Mouse (Mus musculus) megakaryocyte, adult 5-6 weeks (primary cell): ENCODE measurements around the gene Ypel5. TPM values are rescaled to one million over a fixed set of nuclear protein-coding genes. Genes with fewer than 3 reads are reported as not detected.

Source experiments
- total RNA-seq, 2 experiments: library from RNA; stranded (forward) in 1 of 2; stranded (reverse) in 1 of 2; fragments of 153-499, 151-499 nt in 1 of 2; fragments of 221-1000, 200-1000 nt in 1 of 2; gene quantifications; 2 replicates each; pipeline versions ENCODE4 v1.2.3 to v1.2.4; 2015 to 2017

Gene Ypel5
- total RNA-seq, 2 experiments from 2014 or later = 71.0 to 73.6 TPM

Other genes with a start within 250 kb of the Ypel5 start
- gene Alk, start 231.8 kb upstream of the Ypel5 start, total RNA-seq (2015) = not detected in 2 replicates
- gene Alk, start 231.8 kb upstream of the Ypel5 start, total RNA-seq (2017) = not detected in 2 replicates
- 48.2 and 48.7 TPM in 2 replicates for gene Lbh, start 81.9 kb downstream of the Ypel5 start, total RNA-seq (2015)
- 50.4 and 53.1 TPM in 2 replicates for gene Lbh, start 81.9 kb downstream of the Ypel5 start, total RNA-seq (2017)